Mouse (Mus musculus) ES-Bruce4 (cell line): ENCODE data around the gene Rsrp1. TPM values are rescaled to one million over a fixed set of nuclear protein-coding genes. Genes with fewer than 3 reads are reported as not detected.
A peak's percentile ranks its signal among the peaks of the same experiment; 100 is the strongest.

Experiments used
- H3K27ac ChIP-seq: 2 replicates; pipeline ENCODE4 v1.5.1; 2012; ENCODE audit warnings: low read length, inconsistent platforms; ENCODE audit not compliant: insufficient read depth
- H3K27me3 ChIP-seq: 2 replicates; pipeline ENCODE4 v1.6.1; 2012; ENCODE audit warnings: mild to moderate bottlenecking, low read length, inconsistent platforms; ENCODE audit not compliant: control insufficient read depth, poor library complexity, insufficient read depth, severe bottlenecking
- H3K36me3 ChIP-seq: 2 replicates; pipeline ENCODE4 v1.6.1; 2012; ENCODE audit warnings: inconsistent platforms, mild to moderate bottlenecking, low read length, moderate library complexity; ENCODE audit not compliant: control insufficient read depth, poor library complexity, insufficient read depth, severe bottlenecking
- H3K4me1 ChIP-seq: one replicate; pipeline ENCODE4 v1.8.1; 2011; ENCODE audit warnings: low read length; ENCODE audit not compliant: control insufficient read depth, insufficient read depth
- H3K4me3 ChIP-seq: 2 replicates; pipeline ENCODE4 v1.5.1; 2011; ENCODE audit warnings: low read depth, mild to moderate bottlenecking, low read length
- H3K9ac ChIP-seq: 2 replicates; pipeline ENCODE4 v1.6.1; 2012; ENCODE audit warnings: low read depth, mild to moderate bottlenecking, inconsistent platforms; ENCODE audit not compliant: poor library complexity, severe bottlenecking
- H3K9me3 ChIP-seq: replicated peaks from 2 replicates; pipeline ENCODE4 v1.6.1; 2012; ENCODE audit warnings: mild to moderate bottlenecking, low read length, inconsistent platforms; ENCODE audit not compliant: control insufficient read depth, poor library complexity, insufficient read depth, severe bottlenecking
- CTCF ChIP-seq: IDR thresholded peaks from one replicate; pipeline ENCODE4 v1.8.1; 2011; ENCODE audit warnings: low read depth, low read length
- EP300 ChIP-seq: IDR thresholded peaks from 2 replicates; pipeline ENCODE4 v1.6.1; 2011; ENCODE audit warnings: low read depth, low read length; ENCODE audit not compliant: insufficient read depth
- POLR2A ChIP-seq: IDR thresholded peaks from one replicate; pipeline ENCODE4 v1.8.1; 2011; ENCODE audit warnings: low read length; ENCODE audit not compliant: insufficient read depth
- polyA plus RNA-seq: library from polyadenylated mRNA; stranded (reverse); fragments of >200 nt; gene quantifications from 2 replicates; pipeline ENCODE4 v1.2.4, GENCODE M21; 2011; ENCODE audit warnings: low read depth; ENCODE audit not compliant: missing spikeins, insufficient read depth, insufficient read length

The Rsrp1 gene
- polyA plus RNA-seq, 1 experiment: 226 TPM

- Histone ChIP-seq H3K4me3 (peak overlapping the region; percentile 95), H3K27ac (peak overlapping the region; percentile 55), H3K4me1 (no peaks in the 10 kb centered on the region), H3K36me3 (peaks cover 41% of the 10 kb centered on the region), H3K27me3 (no peaks in the 10 kb centered on the region), H3K9me3 (no peaks in the 10 kb centered on the region), H3K9ac (peak overlapping the region; percentile 78)
- TF ChIP-seq EP300: no peak
- TF ChIP-seq CTCF: no peak
- no peak for TF ChIP-seq POLR2A
Measured at GRCm38 (mm10) chr4:134924019-134924741, 788 bp downstream of the Rsrp1 start.

- no peak overlapping the region for H3K9ac ChIP-seq
- H3K36me3 ChIP-seq: peaks cover 41% of the 10 kb centered on the region
- no peaks in the 10 kb centered on the region for H3K9me3 ChIP-seq
- no peak for TF ChIP-seq EP300
- no peak for TF ChIP-seq CTCF
- TF ChIP-seq POLR2A: no peak
- no peaks in the 10 kb centered on the region for H3K4me1 ChIP-seq
- H3K27me3 ChIP-seq: no peaks in the 10 kb centered on the region
- peak overlapping the region; percentile 41 for H3K4me3 ChIP-seq
- no peak overlapping the region for H3K27ac ChIP-seq
Measured at GRCm38 (mm10) chr4:134925206-134925605, 1.8 kb downstream of the Rsrp1 start.

GRCm38 (mm10) chr4:134927815-134928463 is 4.5 kb downstream of the Rsrp1 start:
- H3K9me3 ChIP-seq: no peaks in the 10 kb centered on the region
- no peaks in the 10 kb centered on the region for H3K4me1 ChIP-seq
- no peaks in the 10 kb centered on the region for H3K27me3 ChIP-seq
- TF ChIP-seq POLR2A (no peak), EP300 (no peak), CTCF (no peak)
- no peak overlapping the region for H3K4me3 ChIP-seq
- no peak overlapping the region for H3K9ac ChIP-seq
- peaks cover 41% of the 10 kb centered on the region for H3K36me3 ChIP-seq
- H3K27ac ChIP-seq: no peak overlapping the region

GRCm38 (mm10) chr4:134928464-134928836 is 5.1 kb downstream of the Rsrp1 start:
- Histone ChIP-seq H3K27ac (no peak overlapping the region), H3K9me3 (no peaks in the 10 kb centered on the region), H3K27me3 (no peaks in the 10 kb centered on the region), H3K9ac (no peak overlapping the region), H3K4me1 (no peaks in the 10 kb centered on the region), H3K4me3 (no peak overlapping the region), H3K36me3 (peaks cover 41% of the 10 kb centered on the region)
- no peak for TF ChIP-seq POLR2A
- no peak for TF ChIP-seq EP300
- no peak for TF ChIP-seq CTCF

- H3K4me3 ChIP-seq: no peak overlapping the region
- no peak overlapping the region; the same call in 1 of the 2 replicates for H3K27ac ChIP-seq
- H3K27me3 ChIP-seq: no peaks in the 10 kb centered on the region
- H3K9me3 ChIP-seq: no peaks in the 10 kb centered on the region
- no peaks in the 10 kb centered on the region for H3K4me1 ChIP-seq
- peaks cover 41% of the 10 kb centered on the region for H3K36me3 ChIP-seq
- no peak overlapping the region for H3K9ac ChIP-seq
- TF ChIP-seq CTCF: no peak
- no peak for TF ChIP-seq POLR2A
- no peak for TF ChIP-seq EP300
Measured at GRCm38 (mm10) chr4:134929536-134929935, 6.1 kb downstream of the Rsrp1 start.

GRCm38 (mm10) chr4:134930190-134930589 is 6.8 kb downstream of the Rsrp1 start:
- H3K27ac ChIP-seq: no peak overlapping the region
- no peak for TF ChIP-seq CTCF
- TF ChIP-seq POLR2A: no peak
- no peak for TF ChIP-seq EP300
- peak overlapping the region; percentile 42 for H3K4me3 ChIP-seq

More at GRCm38 (mm10) chr4:134930190-134930589, 6.8 kb downstream of the Rsrp1 start:
- Histone ChIP-seq H3K36me3 (peaks cover 39% of the 10 kb centered on the region), H3K4me1 (no peaks in the 10 kb centered on the region), H3K9me3 (no peaks in the 10 kb centered on the region), H3K9ac (no peak overlapping the region), H3K27me3 (no peaks in the 10 kb centered on the region)
